Mouse (Mus musculus) forebrain, embryonic 16.5 days (tissue): Measurements from ENCODE around the gene Atpif1. TPM values are rescaled to one million over a fixed set of nuclear protein-coding genes. Genes with fewer than 3 reads are reported as not detected.

Experiments used
- ATAC-seq: fragments of 200-750 bp; cut with Nextera tagmentation; 2 replicates; pipeline ENCODE4 v1.8.0; 2017; ENCODE audit warnings: mild to moderate bottlenecking, moderate library complexity
- H3K27ac ChIP-seq: fragments of 300-500 bp; sonication (generic); 2 replicates; pipeline ENCODE4 v1.5.1; 2014; ENCODE audit warnings: low read length, control low read depth
- H3K27me3 ChIP-seq: fragments of 300-500 bp; sonication (generic); replicated peaks from 2 replicates; pipeline ENCODE4 v1.6.1; 2014; ENCODE audit warnings: low read length; ENCODE audit not compliant: control insufficient read depth, insufficient read depth
- H3K36me3 ChIP-seq: fragments of 300-500 bp; sonication (generic); 2 replicates; pipeline ENCODE4 v1.6.1; 2014; ENCODE audit not compliant: control insufficient read depth, insufficient read depth
- H3K4me1 ChIP-seq: fragments of 300-500 bp; sonication (generic); replicated peaks from 2 replicates; pipeline ENCODE4 v1.6.1; 2014; ENCODE audit warnings: low read length; ENCODE audit not compliant: control insufficient read depth, insufficient read depth
- H3K4me2 ChIP-seq: fragments of 300-500 bp; sonication (generic); 2 replicates; pipeline ENCODE4 v1.6.1; 2014; ENCODE audit warnings: mild to moderate bottlenecking, low read length, control low read depth
- H3K4me3 ChIP-seq: fragments of 300-500 bp; sonication (generic); replicated peaks from 2 replicates; pipeline ENCODE4 v1.5.1; 2014; ENCODE audit warnings: mild to moderate bottlenecking, low read length, control low read depth
- H3K9ac ChIP-seq: fragments of 300-500 bp; sonication (generic); replicated peaks from 2 replicates; pipeline ENCODE4 v1.6.1; 2014; ENCODE audit warnings: low read depth, low read length, control low read depth
- H3K9me3 ChIP-seq: fragments of 300-500 bp; sonication (generic); 2 replicates; pipeline ENCODE4 v1.6.1; 2016; ENCODE audit warnings: low read length; ENCODE audit not compliant: control insufficient read depth
- WGBS: fragments of 180-500 bp; shearing (Covaris S2); extraction: QIAGEN DNeasy Blood & Tissue Kit; methylation state at CpG from one replicate; pipeline ENCODE4 v1.1.7; 2014; 5-methylcytosine and 5-hydroxymethylcytosine counted together
- polyA plus RNA-seq: library from polyadenylated mRNA; unstranded; fragments of >200 nt; fragmentation: Nextera tagmentation; extraction: Ambion mirVana; gene quantifications from 2 replicates; pipeline ENCODE4 v1.2.1, GENCODE M21; 2015

Atpif1 gene
- polyA plus RNA-seq, 1 experiment from 2014 or later, result 1,203 TPM

DNA sequence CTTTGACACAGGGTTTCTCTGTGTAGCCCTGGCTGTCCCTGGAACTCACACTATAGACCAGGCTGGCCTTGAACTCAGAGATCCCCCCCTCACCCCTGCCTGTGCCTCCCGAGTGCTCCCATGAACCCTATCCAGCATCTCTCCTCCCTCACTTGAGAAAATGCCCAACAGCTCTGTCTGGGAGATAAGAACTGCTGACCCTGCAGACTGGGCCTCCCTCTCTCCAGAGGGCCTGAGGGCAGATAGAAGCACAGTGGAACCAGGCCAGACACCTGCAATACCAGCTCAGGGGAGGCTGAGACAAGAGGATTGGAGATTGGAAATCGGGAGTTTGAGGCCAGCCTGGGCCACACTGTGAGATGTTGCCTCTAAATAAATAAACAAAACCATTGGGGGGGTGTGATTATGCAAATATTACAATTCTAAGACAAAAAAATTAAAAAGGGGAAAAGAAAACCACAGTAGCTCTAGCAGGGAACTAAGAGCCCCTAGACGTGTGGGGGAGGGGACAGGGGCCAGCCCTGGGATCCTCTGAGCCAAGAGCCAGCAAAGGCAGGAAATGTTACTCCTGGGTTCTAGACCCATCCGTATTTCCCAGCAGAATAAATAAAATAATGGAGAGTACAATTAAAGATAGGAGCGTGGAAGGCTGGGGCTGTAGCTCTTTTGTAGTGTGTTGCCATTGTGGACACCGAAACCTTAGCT lies 28.3 kb downstream of the Atpif1 start:
- Histone ChIP-seq H3K4me3 (no peak overlapping the region), H3K4me2 (no peak overlapping the region), H3K4me1 (peaks cover 6% of the 10 kb centered on the region), H3K27ac (no peak overlapping the region), H3K9me3 (no peaks in the 10 kb centered on the region), H3K9ac (no peak overlapping the region), H3K36me3 (no peaks in the 10 kb centered on the region), H3K27me3 (no peaks in the 10 kb centered on the region)
- no peak for ATAC-seq
- WGBS, result 66% methylated on average over 6 of the region's 6 CpGs

DNA sequence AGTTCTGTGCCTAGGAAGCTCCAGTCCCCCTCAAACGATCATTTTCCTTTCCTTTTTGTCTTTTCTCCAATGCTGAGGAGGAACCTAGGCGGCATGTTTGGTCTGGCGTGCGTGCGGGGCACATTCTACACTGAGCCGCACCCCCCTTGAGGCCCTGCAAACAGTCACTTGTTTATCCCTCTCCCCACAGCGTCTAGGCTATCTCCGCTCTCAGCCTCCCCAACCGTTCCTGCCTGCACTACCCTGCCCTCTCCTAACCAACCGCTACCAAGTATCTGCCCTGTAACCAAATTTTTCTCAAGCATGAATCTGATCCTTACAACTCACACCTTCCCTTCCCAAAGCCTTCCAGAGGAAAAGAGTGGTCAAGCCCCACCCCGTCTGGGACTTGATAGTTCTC lies 30.1 kb downstream of the Atpif1 start:
- no peaks in the 10 kb centered on the region for H3K9me3 ChIP-seq
- no peak overlapping the region for H3K27ac ChIP-seq
- H3K9ac ChIP-seq, result no peak overlapping the region
- H3K4me2 ChIP-seq, result no peak overlapping the region
- ATAC-seq, result no peak
- no peak overlapping the region for H3K4me3 ChIP-seq
- WGBS, result 87% methylated on average over 11 of the region's 11 CpGs
- no peaks in the 10 kb centered on the region for H3K27me3 ChIP-seq
- H3K36me3 ChIP-seq, result no peaks in the 10 kb centered on the region
- no peaks in the 10 kb centered on the region for H3K4me1 ChIP-seq

DNA sequence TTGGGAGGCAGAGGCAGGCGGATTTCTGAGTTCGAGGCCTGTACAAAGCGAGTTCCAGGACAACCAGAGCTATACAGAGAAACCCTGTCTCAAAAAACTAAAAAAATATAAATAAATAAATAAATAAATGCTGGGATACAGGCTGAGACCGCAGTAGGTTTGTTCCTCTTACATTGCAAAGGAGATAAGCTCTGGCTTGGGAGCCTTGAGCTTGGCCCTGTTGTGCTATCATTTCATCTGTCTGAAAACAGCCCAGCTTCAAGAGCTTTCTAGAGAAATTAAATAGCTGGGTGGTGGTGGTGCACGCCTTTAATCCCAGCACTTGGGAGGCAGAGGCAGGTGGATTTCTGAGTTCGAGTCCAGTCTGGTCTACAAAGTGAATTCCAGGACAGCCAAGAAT lies 31.8 kb downstream of the Atpif1 start:
- Histone ChIP-seq H3K4me2 (no peak overlapping the region), H3K9ac (no peak overlapping the region), H3K27me3 (no peaks in the 10 kb centered on the region), H3K4me1 (no peaks in the 10 kb centered on the region), H3K9me3 (no peaks in the 10 kb centered on the region), H3K27ac (no peak overlapping the region), H3K36me3 (no peaks in the 10 kb centered on the region), H3K4me3 (no peak overlapping the region)
- whole genome bisulfite sequencing, result 94% methylated on average over 6 of the region's 6 CpGs
- no peak for ATAC-seq

DNA sequence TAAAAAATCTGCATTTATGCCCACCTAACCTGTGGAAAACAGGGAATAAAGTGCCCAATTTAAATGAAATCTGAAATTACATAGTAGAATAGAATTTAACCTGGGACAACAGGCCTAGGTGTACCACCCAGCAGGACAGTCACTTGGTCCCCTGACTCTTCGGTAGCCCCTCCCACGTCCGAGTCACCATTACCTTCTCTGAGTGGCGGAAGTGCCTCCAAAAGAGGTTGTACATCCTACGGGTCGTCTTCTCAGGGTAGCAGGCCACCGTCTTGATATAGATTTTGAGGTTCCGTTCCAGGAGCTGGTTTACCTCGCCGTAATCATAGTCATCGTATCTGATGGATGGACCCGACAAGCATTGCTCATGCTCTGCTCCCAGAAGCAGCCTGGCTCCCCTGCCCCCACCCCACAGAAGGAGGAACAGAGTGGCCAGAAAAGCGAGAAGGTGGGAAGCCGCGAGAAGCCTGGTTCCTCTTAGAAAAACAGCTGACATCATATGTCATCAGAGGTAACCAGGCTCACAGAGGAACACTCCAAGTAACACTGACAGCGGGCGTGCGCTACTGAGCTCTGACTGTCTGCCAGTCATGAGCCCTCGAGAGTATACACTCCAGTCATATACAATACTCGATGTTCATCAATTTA lies 39.1 kb downstream of the Atpif1 start:
- H3K4me1 ChIP-seq, result peaks cover 6% of the 10 kb centered on the region; the same call in 1 of the 2 replicates
- no peak overlapping the region for H3K4me3 ChIP-seq
- no peaks in the 10 kb centered on the region for H3K36me3 ChIP-seq
- WGBS, result 92% methylated on average over 20 of the region's 20 CpGs
- H3K9me3 ChIP-seq, result no peaks in the 10 kb centered on the region
- no peak overlapping the region for H3K27ac ChIP-seq
- no peak overlapping the region for H3K9ac ChIP-seq
- no peak overlapping the region for H3K4me2 ChIP-seq
- no peak for ATAC-seq
- H3K27me3 ChIP-seq, result no peaks in the 10 kb centered on the region

DNA sequence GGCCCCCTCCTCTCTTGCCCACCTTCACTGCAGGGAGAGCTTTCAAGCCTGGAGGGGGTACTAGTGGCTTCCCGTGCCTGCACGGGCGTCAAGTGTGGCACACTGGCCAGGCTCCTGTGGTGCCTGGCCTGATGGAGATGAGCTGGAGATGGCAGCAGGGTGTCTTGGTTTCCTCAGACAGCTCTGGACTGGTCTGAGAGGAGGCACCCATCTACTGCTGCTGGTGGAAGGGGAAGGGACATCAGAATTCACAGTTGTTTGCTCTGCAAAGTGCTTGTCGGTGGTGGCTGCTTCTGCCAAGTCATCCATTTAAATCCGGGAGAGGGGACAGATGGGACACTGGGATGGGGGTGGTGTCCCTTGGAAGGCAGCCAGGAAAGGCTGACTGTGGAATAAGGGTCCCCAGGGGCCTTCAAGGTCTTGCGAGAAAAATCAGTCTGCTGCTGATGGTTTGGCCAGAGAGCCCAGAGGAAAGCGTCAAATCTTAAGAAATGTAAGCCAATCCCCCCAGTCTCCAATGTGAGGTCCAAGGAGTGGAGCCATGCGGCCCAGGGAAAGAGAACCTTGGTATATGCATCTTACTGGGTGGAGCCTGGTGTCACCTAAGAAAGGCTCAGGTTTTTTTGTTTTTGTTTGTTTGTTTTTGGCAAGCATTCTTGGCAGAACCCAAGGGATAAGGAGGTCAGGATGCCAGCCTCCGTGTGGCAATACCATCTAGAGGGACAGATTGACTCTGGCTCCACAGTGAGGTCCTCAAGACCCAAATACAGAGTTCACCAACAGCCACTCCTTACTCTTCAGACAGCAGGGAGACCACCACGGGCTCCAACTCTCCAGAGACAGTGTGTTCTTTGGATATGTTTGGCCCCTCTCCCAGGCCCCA lies 41.0 kb downstream of the Atpif1 start:
- Histone ChIP-seq H3K36me3 (no peaks in the 10 kb centered on the region), H3K27me3 (no peaks in the 10 kb centered on the region), H3K9me3 (no peaks in the 10 kb centered on the region), H3K4me2 (no peak overlapping the region), H3K9ac (no peak overlapping the region), H3K4me3 (no peak overlapping the region), H3K27ac (no peak overlapping the region), H3K4me1 (peaks cover 6% of the 10 kb centered on the region; the same call in 1 of the 2 replicates)
- WGBS, result 63% methylated on average over 10 of the region's 10 CpGs
- no peak for ATAC-seq

DNA sequence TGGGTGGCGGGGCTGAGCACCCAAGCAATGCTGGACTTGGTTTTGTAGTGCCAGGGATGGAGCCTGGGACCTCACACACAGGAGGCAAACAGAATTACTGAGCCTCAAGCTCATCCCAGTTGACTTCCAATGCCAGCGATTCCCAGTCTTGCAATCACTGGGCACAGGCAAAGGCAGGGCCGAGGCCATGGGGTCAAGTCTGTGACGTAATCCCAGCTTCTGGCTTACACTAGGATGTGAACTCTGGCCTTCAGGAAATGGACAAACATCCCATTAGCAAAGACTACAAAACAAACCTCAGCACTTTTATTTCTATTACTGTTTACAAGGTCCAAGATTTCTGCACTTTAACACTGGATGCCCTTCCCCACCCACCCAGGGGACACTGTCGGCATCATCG lies 41.7 kb downstream of the Atpif1 start:
- Histone ChIP-seq H3K27ac (no peak overlapping the region), H3K27me3 (no peaks in the 10 kb centered on the region), H3K4me2 (no peak overlapping the region), H3K36me3 (no peaks in the 10 kb centered on the region), H3K9me3 (no peaks in the 10 kb centered on the region), H3K4me1 (peaks cover 6% of the 10 kb centered on the region; the same call in 1 of the 2 replicates), H3K9ac (no peak overlapping the region), H3K4me3 (no peak overlapping the region)
- 94% methylated on average over 6 of the region's 6 CpGs for WGBS
- no peak for ATAC-seq

DNA sequence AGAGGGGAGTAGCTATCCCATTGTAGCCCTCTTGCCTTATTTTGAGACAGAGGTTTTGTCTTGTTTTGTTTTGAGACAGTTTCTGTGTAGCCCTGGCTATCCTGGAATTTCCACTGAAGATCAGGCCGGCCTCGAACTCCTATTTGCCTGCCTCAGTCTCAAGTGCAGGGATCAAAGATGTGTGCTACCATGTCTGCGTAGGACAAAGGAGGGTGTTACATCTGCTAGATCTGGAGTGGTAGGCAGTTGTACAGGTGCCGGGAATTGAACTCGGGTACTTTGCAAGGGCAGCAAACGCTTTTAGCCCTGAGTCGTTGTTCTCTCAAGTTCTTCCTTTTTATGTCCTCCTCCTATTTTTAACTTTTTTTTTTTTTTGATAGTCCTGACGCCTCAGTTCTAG lies 42.4 kb downstream of the Atpif1 start:
- H3K27me3 ChIP-seq, result no peaks in the 10 kb centered on the region
- no peak overlapping the region for H3K27ac ChIP-seq
- H3K36me3 ChIP-seq, result no peaks in the 10 kb centered on the region
- H3K9ac ChIP-seq, result no peak overlapping the region
- ATAC-seq, result no peak
- 90% methylated on average over 8 of the region's 8 CpGs for WGBS
- no peaks in the 10 kb centered on the region for H3K9me3 ChIP-seq
- no peak overlapping the region for H3K4me3 ChIP-seq
- H3K4me2 ChIP-seq, result no peak overlapping the region
- peaks cover 6% of the 10 kb centered on the region; the same call in 1 of the 2 replicates for H3K4me1 ChIP-seq

DNA sequence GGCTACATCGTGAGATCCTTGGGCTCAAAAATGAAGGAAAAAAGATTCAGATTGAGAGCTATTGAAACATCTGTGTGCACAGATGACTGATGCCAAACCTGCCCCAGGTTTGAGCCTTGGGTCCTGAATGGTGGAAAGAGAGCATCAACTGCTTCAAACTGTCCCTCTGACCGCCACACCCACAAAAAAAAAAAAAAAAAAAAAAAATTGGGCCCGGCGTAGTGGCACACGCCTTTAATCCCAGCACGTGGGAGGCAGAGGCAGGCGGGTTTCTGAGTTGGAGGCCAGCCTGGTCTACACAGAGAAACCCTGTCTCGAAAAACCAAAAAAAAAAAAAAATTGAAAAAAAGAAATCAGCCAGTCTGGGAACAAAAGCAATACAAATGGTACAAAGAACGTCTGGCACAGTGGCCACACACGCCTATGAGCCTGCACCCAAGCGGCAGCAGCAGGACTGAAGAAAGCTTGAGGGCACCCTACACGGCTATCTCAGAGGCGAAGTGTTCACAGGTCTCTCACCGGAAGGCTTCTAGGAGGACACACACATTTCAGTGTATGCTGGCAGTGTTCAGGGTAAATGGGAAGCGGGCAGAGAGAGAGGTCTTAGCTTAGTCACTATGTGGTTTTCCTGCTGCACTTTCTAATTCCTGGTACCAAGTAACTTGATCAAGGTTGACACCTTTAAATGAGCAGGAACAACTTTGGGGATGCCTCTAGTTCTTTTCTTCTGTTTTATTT lies 43.0 kb downstream of the Atpif1 start:
- H3K9me3 ChIP-seq, result no peaks in the 10 kb centered on the region
- H3K27me3 ChIP-seq, result no peaks in the 10 kb centered on the region
- 86% methylated on average over 15 of the region's 15 CpGs for WGBS
- no peak overlapping the region for H3K27ac ChIP-seq
- H3K4me1 ChIP-seq, result peaks cover 6% of the 10 kb centered on the region; the same call in 1 of the 2 replicates
- no peak overlapping the region for H3K9ac ChIP-seq
- H3K4me3 ChIP-seq, result no peak overlapping the region
- H3K4me2 ChIP-seq, result no peak overlapping the region
- no peak for ATAC-seq
- no peaks in the 10 kb centered on the region for H3K36me3 ChIP-seq

DNA sequence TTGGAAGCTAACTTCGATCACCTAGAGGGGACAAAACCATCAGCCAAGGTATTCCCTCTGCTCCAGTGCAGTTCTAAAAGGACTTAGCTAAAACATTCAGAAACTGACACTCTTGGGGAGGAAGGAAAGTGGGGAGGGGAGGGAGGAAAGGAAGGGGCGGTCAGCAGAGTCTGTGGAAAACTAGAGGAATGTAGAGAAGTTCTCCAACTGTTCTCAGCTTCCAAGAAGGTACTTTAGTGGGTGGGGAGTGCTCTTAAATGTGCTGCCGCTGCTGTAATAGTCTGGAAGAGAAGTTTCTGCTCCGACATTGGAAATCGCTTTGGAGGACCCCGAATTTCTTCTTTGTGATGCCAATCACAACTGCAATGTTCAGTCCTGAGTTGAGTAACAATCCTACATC lies 44.5 kb downstream of the Atpif1 start:
- ATAC-seq, result no peak

More for the DNA sequence above, 44.5 kb downstream of the Atpif1 start:
- 83% methylated on average over 6 of the region's 6 CpGs for WGBS
- Histone ChIP-seq H3K4me3 (no peak overlapping the region), H3K4me2 (no peak overlapping the region), H3K36me3 (no peaks in the 10 kb centered on the region), H3K4me1 (peaks cover 6% of the 10 kb centered on the region; the same call in 1 of the 2 replicates), H3K9ac (no peak overlapping the region), H3K9me3 (no peaks in the 10 kb centered on the region), H3K27ac (no peak overlapping the region), H3K27me3 (no peaks in the 10 kb centered on the region)
